Mouse (Mus musculus): ENCODE measurements around the gene Rhov. TPM values are rescaled to one million over a fixed set of nuclear protein-coding genes. Genes with fewer than 3 reads are reported as not detected.

Rhov gene
- polyA plus RNA-seq (2014; fragmentation: Nextera tagmentation; extraction: Ambion mirVana): 2.2 and 2.3 TPM in 2 replicates

- no peak within 1 kb of the TSS for H3K27ac ChIP-seq (replicated peaks; ENCODE audit: low read depth, low read length)
- H3K27me3 ChIP-seq (ENCODE audit: control insufficient read depth, insufficient read depth, low read length): peaks cover 13% of the 10 kb centered on the region
- no peaks in the 10 kb centered on the region for H3K9me3 ChIP-seq (replicated peaks; ENCODE audit: control insufficient read depth, low read length)
- peak; percentile 81 for ATAC-seq (replicated peaks; ENCODE audit: insufficient number of reproducible peaks, low FRiP score, low TSS enrichment, low read depth)
- H3K4me3 ChIP-seq (ENCODE audit: low read depth, low read length): peak within 1 kb of the TSS; percentile 54
- H3K4me1 ChIP-seq (ENCODE audit: control insufficient read depth, insufficient read depth, low read length): no peaks in the 10 kb centered on the region; the same call in 1 of the 2 replicates
- peak within 1 kb of the TSS; percentile 97 for H3K4me2 ChIP-seq (ENCODE audit: low read depth, low read length)
- H3K9ac ChIP-seq (replicated peaks; ENCODE audit: low read length): peak within 1 kb of the TSS; percentile 55
- DNase-seq (ENCODE audit: low spot score): peak; percentile 79
- WGBS: under 1% methylated on average over 49 of the region's 49 CpGs
- H3K36me3 ChIP-seq (replicated peaks; ENCODE audit: control insufficient read depth, insufficient read depth, low read depth, low read length): no peaks in the 10 kb centered on the region
Observed at GRCm38 (mm10) chr2:119270643-119271331, at the start of gene Rhov. Gene Rhov (minus strand): TSS chr2:119271272.

DNA sequence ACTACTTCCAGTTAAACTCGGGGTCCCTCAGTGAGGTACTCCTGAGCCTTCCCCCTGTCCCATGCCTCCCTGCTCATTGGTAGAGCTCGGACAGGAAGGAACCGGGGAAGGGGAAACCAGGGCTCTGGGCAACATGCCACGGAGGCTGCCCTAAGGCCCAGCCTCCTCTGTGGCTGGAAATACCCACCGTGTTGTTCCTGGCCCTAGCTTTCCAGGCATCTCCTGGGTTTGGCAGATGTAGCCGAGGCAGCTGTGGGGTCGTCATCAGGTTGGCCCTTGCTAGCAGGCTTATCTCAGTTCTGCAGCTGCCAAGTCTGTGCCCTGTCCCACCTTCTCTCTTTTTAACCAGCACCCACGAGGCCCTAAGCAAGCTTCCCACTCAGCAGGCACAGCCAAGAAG lies 49.5 kb upstream of the Rhov start:
- no peak overlapping the region for H3K9ac ChIP-seq (replicated peaks; ENCODE audit: low read length)
- H3K4me3 ChIP-seq (ENCODE audit: low read depth, low read length): no peak overlapping the region
- H3K4me1 ChIP-seq (ENCODE audit: control insufficient read depth, insufficient read depth, low read length): peaks cover 9% of the 10 kb centered on the region
- no peaks in the 10 kb centered on the region for H3K9me3 ChIP-seq (replicated peaks; ENCODE audit: control insufficient read depth, low read length)
- 70% methylated on average over 8 of the region's 8 CpGs for WGBS
- ATAC-seq (replicated peaks; ENCODE audit: insufficient number of reproducible peaks, low FRiP score, low TSS enrichment, low read depth) (no peak), DNase-seq (ENCODE audit: low spot score) (no peak)
- H3K27ac ChIP-seq (replicated peaks; ENCODE audit: low read depth, low read length): no peak overlapping the region
- peaks cover 51% of the 10 kb centered on the region for H3K27me3 ChIP-seq (ENCODE audit: control insufficient read depth, insufficient read depth, low read length)
- H3K4me2 ChIP-seq (ENCODE audit: low read depth, low read length): no peak overlapping the region
- no peaks in the 10 kb centered on the region for H3K36me3 ChIP-seq (replicated peaks; ENCODE audit: control insufficient read depth, insufficient read depth, low read depth, low read length)

GRCm38 (mm10) chr2:119318043-119318710 lies 47.1 kb upstream of the Rhov start:
- ATAC-seq (replicated peaks; ENCODE audit: insufficient number of reproducible peaks, low FRiP score, low TSS enrichment, low read depth) (no peak), DNase-seq (ENCODE audit: low spot score) (no peak)
- 67% methylated on average over 3 of the region's 3 CpGs for WGBS
- Histone ChIP-seq H3K4me3 (ENCODE audit: low read depth, low read length) (no peak overlapping the region), H3K4me2 (ENCODE audit: low read depth, low read length) (no peak overlapping the region), H3K27ac (replicated peaks; ENCODE audit: low read depth, low read length) (no peak overlapping the region), H3K4me1 (ENCODE audit: control insufficient read depth, insufficient read depth, low read length) (peaks cover 5% of the 10 kb centered on the region), H3K9me3 (replicated peaks; ENCODE audit: control insufficient read depth, low read length) (no peaks in the 10 kb centered on the region), H3K27me3 (ENCODE audit: control insufficient read depth, insufficient read depth, low read length) (peaks cover 29% of the 10 kb centered on the region), H3K36me3 (replicated peaks; ENCODE audit: control insufficient read depth, insufficient read depth, low read depth, low read length) (no peaks in the 10 kb centered on the region), H3K9ac (replicated peaks; ENCODE audit: low read length) (no peak overlapping the region)

- Histone ChIP-seq H3K4me2 (ENCODE audit: low read depth, low read length) (no peak overlapping the region), H3K36me3 (replicated peaks; ENCODE audit: control insufficient read depth, insufficient read depth, low read depth, low read length) (no peaks in the 10 kb centered on the region), H3K9me3 (replicated peaks; ENCODE audit: control insufficient read depth, low read length) (no peaks in the 10 kb centered on the region), H3K4me3 (ENCODE audit: low read depth, low read length) (no peak overlapping the region), H3K27ac (replicated peaks; ENCODE audit: low read depth, low read length) (no peak overlapping the region), H3K9ac (replicated peaks; ENCODE audit: low read length) (no peak overlapping the region), H3K4me1 (ENCODE audit: control insufficient read depth, insufficient read depth, low read length) (no peaks in the 10 kb centered on the region), H3K27me3 (ENCODE audit: control insufficient read depth, insufficient read depth, low read length) (no peaks in the 10 kb centered on the region)
- 74% methylated on average over 12 of the region's 12 CpGs for WGBS
- no peak for DNase-seq (ENCODE audit: low spot score)
- no peak for ATAC-seq (replicated peaks; ENCODE audit: insufficient number of reproducible peaks, low FRiP score, low TSS enrichment, low read depth)
Observed at GRCm38 (mm10) chr2:119314742-119315310, 43.8 kb upstream of the Rhov start.

DNA sequence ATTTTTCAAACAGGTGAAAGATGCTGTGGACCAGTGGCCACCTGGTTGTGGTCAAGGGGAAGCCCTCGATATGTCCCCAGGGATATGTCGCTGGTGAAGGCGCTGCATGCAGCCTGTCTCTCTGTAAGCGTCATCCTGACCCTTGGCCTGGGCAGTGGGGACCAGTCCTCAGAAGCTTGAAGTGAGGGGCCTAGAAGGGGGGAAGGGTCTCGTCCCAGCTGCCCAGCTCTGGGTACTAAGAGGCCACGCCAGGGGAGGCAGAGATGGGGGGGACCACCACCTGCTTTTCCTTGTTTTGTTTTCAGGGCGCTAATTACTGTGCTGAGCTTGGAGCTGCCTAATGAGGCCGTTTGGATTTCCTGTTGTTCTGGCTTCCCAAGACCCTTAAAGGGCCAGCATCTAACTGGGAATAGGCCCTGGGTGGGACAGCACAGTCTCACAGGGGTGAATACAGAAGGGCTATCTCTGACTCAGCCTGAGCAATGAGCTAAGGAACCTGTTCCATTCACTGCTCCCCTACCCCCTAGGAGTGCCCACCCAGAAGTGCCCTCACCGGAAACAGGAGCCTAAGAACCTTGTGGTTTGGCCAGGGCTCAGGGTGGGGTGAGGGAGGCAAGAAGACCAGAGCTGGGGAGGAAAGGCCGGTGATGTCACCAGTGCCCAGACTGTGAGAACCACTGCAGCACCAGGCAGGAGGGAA lies 42.9 kb upstream of the Rhov start:
- Histone ChIP-seq H3K4me1 (ENCODE audit: control insufficient read depth, insufficient read depth, low read length) (no peaks in the 10 kb centered on the region), H3K27ac (replicated peaks; ENCODE audit: low read depth, low read length) (no peak overlapping the region), H3K36me3 (replicated peaks; ENCODE audit: control insufficient read depth, insufficient read depth, low read depth, low read length) (no peaks in the 10 kb centered on the region), H3K4me3 (ENCODE audit: low read depth, low read length) (no peak overlapping the region), H3K9ac (replicated peaks; ENCODE audit: low read length) (no peak overlapping the region), H3K4me2 (ENCODE audit: low read depth, low read length) (no peak overlapping the region), H3K27me3 (ENCODE audit: control insufficient read depth, insufficient read depth, low read length) (no peaks in the 10 kb centered on the region), H3K9me3 (replicated peaks; ENCODE audit: control insufficient read depth, low read length) (no peaks in the 10 kb centered on the region)
- ATAC-seq (replicated peaks; ENCODE audit: insufficient number of reproducible peaks, low FRiP score, low TSS enrichment, low read depth) (no peak), DNase-seq (ENCODE audit: low spot score) (no peak)
- 17% methylated on average over 10 of the region's 10 CpGs for WGBS

DNA sequence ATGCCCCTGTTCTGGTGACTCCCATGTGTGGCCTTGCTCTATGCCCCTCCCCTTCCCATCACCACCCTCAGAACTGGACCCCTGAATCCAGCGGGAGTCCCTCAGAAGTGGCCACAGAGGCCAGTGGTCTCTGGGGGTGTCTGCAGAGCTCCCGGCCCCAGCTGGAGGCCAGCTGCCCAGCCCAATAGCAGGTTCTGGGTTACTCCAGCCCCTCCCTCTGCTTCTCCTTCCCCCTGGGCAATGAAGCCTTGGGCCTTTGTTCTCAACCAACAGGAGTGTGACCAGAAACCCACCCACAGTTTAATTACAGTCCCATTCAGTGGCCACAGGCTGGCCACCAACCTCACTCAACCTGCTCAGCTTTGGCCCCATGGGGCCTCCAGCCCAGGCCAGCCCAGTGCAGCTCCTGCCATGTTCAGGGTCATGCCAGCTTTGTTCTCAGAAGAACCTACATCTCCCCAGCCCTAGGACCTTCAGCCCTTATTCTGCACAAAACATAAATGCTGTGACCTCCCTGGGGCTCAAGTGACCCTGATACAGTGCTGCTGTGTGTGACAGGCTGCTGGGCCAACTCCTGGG lies 41.4 kb upstream of the Rhov start:
- H3K4me3 ChIP-seq (ENCODE audit: low read depth, low read length): no peak overlapping the region
- H3K36me3 ChIP-seq (replicated peaks; ENCODE audit: control insufficient read depth, insufficient read depth, low read depth, low read length): no peaks in the 10 kb centered on the region
- no peak for DNase-seq (ENCODE audit: low spot score)
- H3K9ac ChIP-seq (replicated peaks; ENCODE audit: low read length): no peak overlapping the region
- no peak overlapping the region for H3K4me2 ChIP-seq (ENCODE audit: low read depth, low read length)
- WGBS: 50% methylated on average over 2 of the region's 2 CpGs
- no peaks in the 10 kb centered on the region for H3K9me3 ChIP-seq (replicated peaks; ENCODE audit: control insufficient read depth, low read length)
- no peaks in the 10 kb centered on the region for H3K27me3 ChIP-seq (ENCODE audit: control insufficient read depth, insufficient read depth, low read length)
- no peak overlapping the region for H3K27ac ChIP-seq (replicated peaks; ENCODE audit: low read depth, low read length)
- H3K4me1 ChIP-seq (ENCODE audit: control insufficient read depth, insufficient read depth, low read length): no peaks in the 10 kb centered on the region
- ATAC-seq (replicated peaks; ENCODE audit: insufficient number of reproducible peaks, low FRiP score, low TSS enrichment, low read depth): 0 out of 2 replicates have a peak, but pooled peaks have one; percentile 16

GRCm38 (mm10) chr2:119311544-119311943 lies 40.5 kb upstream of the Rhov start:
- no peak for ATAC-seq (replicated peaks; ENCODE audit: insufficient number of reproducible peaks, low FRiP score, low TSS enrichment, low read depth)
- Histone ChIP-seq H3K4me1 (ENCODE audit: control insufficient read depth, insufficient read depth, low read length) (no peaks in the 10 kb centered on the region), H3K27ac (replicated peaks; ENCODE audit: low read depth, low read length) (no peak overlapping the region), H3K4me3 (ENCODE audit: low read depth, low read length) (no peak overlapping the region), H3K9me3 (replicated peaks; ENCODE audit: control insufficient read depth, low read length) (no peaks in the 10 kb centered on the region), H3K4me2 (ENCODE audit: low read depth, low read length) (no peak overlapping the region), H3K36me3 (replicated peaks; ENCODE audit: control insufficient read depth, insufficient read depth, low read depth, low read length) (no peaks in the 10 kb centered on the region), H3K9ac (replicated peaks; ENCODE audit: low read length) (no peak overlapping the region), H3K27me3 (ENCODE audit: control insufficient read depth, insufficient read depth, low read length) (no peaks in the 10 kb centered on the region)
- peak; percentile 22 for DNase-seq (ENCODE audit: low spot score)
- 45% methylated on average over 12 of the region's 12 CpGs for WGBS

Measured in embryonic facial prominence, embryonic 11.5 days (tissue).